Mouse (Mus musculus) MEL (cell line): Measurements from ENCODE around the gene Cpeb3.

Experiments used
- BHLHE40 ChIP-seq: IDR thresholded peaks from 2 replicates; pipeline ENCODE4 v1.6.1; 2012; ENCODE audit warnings: low read depth, mild to moderate bottlenecking, inconsistent platforms, low read length, improper control_type of control experiment, borderline replicate concordance
- CTCF ChIP-seq, 3 experiments: IDR thresholded peaks in 2 of 3; conservative IDR thresholded peaks in 1 of 3; 2 replicates each; pipeline ENCODE4 v1.5.1; 2011 to 2012; ENCODE audit warnings: low read length in 3 of 3, low read depth in 2 of 3, mild to moderate bottlenecking in 2 of 3, improper control_type of control experiment in 1 of 3, inconsistent platforms in 1 of 3, mixed read lengths in 1 of 3, moderate library complexity in 1 of 3; ENCODE audit not compliant: control insufficient read depth in 1 of 3, insufficient read depth in 1 of 3, poor library complexity in 1 of 3, severe bottlenecking in 1 of 3
- E2F4 ChIP-seq: IDR thresholded peaks from 2 replicates; pipeline ENCODE4 v1.6.1; 2011; ENCODE audit warnings: low read depth, low read length, improper control_type of control experiment, borderline replicate concordance
- EP300 ChIP-seq, 2 experiments: IDR thresholded peaks; 2 replicates each; pipeline ENCODE4 v1.6.1; 2011; ENCODE audit warnings: improper control_type of control experiment in 2 of 2, low read length in 2 of 2, low read depth in 1 of 2, mild to moderate bottlenecking in 1 of 2
- ETS1 ChIP-seq: IDR thresholded peaks from 2 replicates; pipeline ENCODE4 v1.6.1; 2012; ENCODE audit warnings: low read depth, mild to moderate bottlenecking, inconsistent platforms, low read length, improper control_type of control experiment, moderate library complexity
- GATA1 ChIP-seq: IDR thresholded peaks from 2 replicates; pipeline ENCODE4 v1.6.1; 2011; ENCODE audit warnings: low read depth, low read length, improper control_type of control experiment
- MAX ChIP-seq: IDR thresholded peaks from 2 replicates; pipeline ENCODE4 v1.6.1; 2011; ENCODE audit warnings: low read length, improper control_type of control experiment
- MYC ChIP-seq: IDR thresholded peaks from 2 replicates; pipeline ENCODE4 v1.6.1; 2011; ENCODE audit warnings: low read depth, mild to moderate bottlenecking, low read length, improper control_type of control experiment, moderate library complexity
- NRF1 ChIP-seq: IDR thresholded peaks from 2 replicates; pipeline ENCODE4 v1.6.1; 2014; ENCODE audit warnings: low read depth, mild to moderate bottlenecking, inconsistent platforms, low read length, improper control_type of control experiment, moderate library complexity; ENCODE audit not compliant: poor library complexity, insufficient read depth, severe bottlenecking
- POLR2A ChIP-seq, 2 experiments: IDR thresholded peaks; 2 replicates each; pipeline ENCODE4 v1.6.1; 2011 to 2012; ENCODE audit warnings: low read length in 2 of 2, mild to moderate bottlenecking in 2 of 2, control low read depth in 1 of 2, improper control_type of control experiment in 1 of 2, low read depth in 1 of 2, moderate library complexity in 1 of 2; ENCODE audit not compliant: control insufficient read depth in 1 of 2, insufficient read depth in 1 of 2, poor library complexity in 1 of 2
- ZNF384 ChIP-seq: IDR thresholded peaks from 2 replicates; pipeline ENCODE4 v1.6.1; 2012; ENCODE audit warnings: low read depth, mild to moderate bottlenecking, inconsistent platforms, low read length, improper control_type of control experiment

DNA sequence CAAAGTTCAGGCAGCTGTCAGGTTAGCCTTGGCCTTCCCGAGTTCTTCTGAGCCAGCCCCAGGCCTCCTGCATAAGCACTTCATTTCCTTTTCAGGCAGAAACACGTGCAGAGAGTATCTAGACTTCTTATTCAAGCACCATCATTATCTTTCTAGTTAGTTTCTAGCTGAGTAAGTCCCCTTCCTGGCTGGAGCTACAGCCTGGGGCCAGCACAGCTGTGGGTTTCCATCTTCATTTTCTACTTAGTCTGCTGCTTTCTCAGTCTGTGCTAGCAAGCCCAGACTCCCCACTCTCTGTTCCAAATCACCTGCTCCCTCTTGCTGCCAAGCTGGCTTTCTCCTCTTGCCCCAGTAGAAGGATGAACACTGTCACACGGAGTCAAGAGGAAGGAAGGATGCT is 38.5 kb upstream of the Cpeb3 start:
- TF ChIP-seq CTCF (IDR thresholded peaks at IDR 0.05 in 2 of 3, conservative IDR thresholded peaks at IDR 0.05 in 1 of 3; ENCODE audit: control insufficient read depth in 1 of 3, insufficient read depth in 1 of 3, low read depth in 2 of 3, low read length in 3 of 3, poor library complexity in 1 of 3, severe bottlenecking in 1 of 3): no peak
- TF ChIP-seq POLR2A (IDR thresholded peaks at IDR 0.05; ENCODE audit: control insufficient read depth in 1 of 2, insufficient read depth in 1 of 2, low read depth in 1 of 2, low read length in 2 of 2, poor library complexity in 1 of 2): no peak
- TF ChIP-seq E2F4: no peak
- TF ChIP-seq MYC: no peak
- no peak for TF ChIP-seq ETS1
- TF ChIP-seq GATA1: no peak
- no peak for TF ChIP-seq BHLHE40
- TF ChIP-seq ZNF384: no peak
- no peak for TF ChIP-seq NRF1
- no peak for TF ChIP-seq MAX
- no peak for TF ChIP-seq EP300 (IDR thresholded peaks at IDR 0.05; ENCODE audit: low read depth in 1 of 2, low read length in 2 of 2)
